Mouse (Mus musculus): ENCODE measurements around the gene Med23. TPM values are rescaled to one million over a fixed set of nuclear protein-coding genes. Genes with fewer than 3 reads are reported as not detected.

Gene Med23
- 21.0 and 21.9 TPM in 2 replicates for polyA plus RNA-seq (2015; fragmentation: Nextera tagmentation; extraction: Ambion mirVana)

GRCm38 (mm10) chr10:24869760-24870290, at the start of gene Med23:
Med23 (plus strand) TSS chr10:24869986.
- peak; percentile 100 for ATAC-seq (ENCODE audit: borderline replicate concordance, extremely low read depth, low FRiP score, low TSS enrichment)
- under 1% methylated on average over 36 of the region's 36 CpGs for WGBS
- H3K36me3 ChIP-seq, result peaks cover 26% of the 10 kb centered on the region

GRCm38 (mm10) chr10:24821990-24822676, 47.7 kb upstream of the Med23 start:
- Histone ChIP-seq H3K27ac (no peak overlapping the region), H3K9me3 (no peaks in the 10 kb centered on the region), H3K4me1 (peaks cover 6% of the 10 kb centered on the region), H3K4me2 (no peak overlapping the region), H3K4me3 (no peak overlapping the region), H3K36me3 (no peaks in the 10 kb centered on the region), H3K27me3 (no peaks in the 10 kb centered on the region), H3K9ac (no peak overlapping the region)
- 57% methylated on average over 4 of the region's 4 CpGs for WGBS
- no peak for ATAC-seq (ENCODE audit: borderline replicate concordance, extremely low read depth, low FRiP score, low TSS enrichment)

More at GRCm38 (mm10) chr10:24869760-24870290, at the start of gene Med23:
- peak within 1 kb of the TSS; percentile 92 for H3K9ac ChIP-seq
- peak within 1 kb of the TSS; percentile 58 for H3K4me2 ChIP-seq
- H3K4me3 ChIP-seq, result peak within 1 kb of the TSS; percentile 98
- H3K27ac ChIP-seq, result 0 out of 2 replicates have a peak within 1 kb of the TSS, but pooled peaks have one; percentile 51
- no peaks in the 10 kb centered on the region for H3K9me3 ChIP-seq
- H3K4me1 ChIP-seq, result no peaks in the 10 kb centered on the region
- H3K27me3 ChIP-seq, result no peaks in the 10 kb centered on the region

- Histone ChIP-seq H3K4me3 (no peak overlapping the region), H3K4me2 (no peak overlapping the region), H3K4me1 (peaks cover 6% of the 10 kb centered on the region), H3K9ac (no peak overlapping the region), H3K27ac (no peak overlapping the region), H3K36me3 (no peaks in the 10 kb centered on the region), H3K9me3 (no peaks in the 10 kb centered on the region), H3K27me3 (no peaks in the 10 kb centered on the region)
- ATAC-seq (ENCODE audit: borderline replicate concordance, extremely low read depth, low FRiP score, low TSS enrichment), result no peak
- 38% methylated on average over 1 of the region's 1 CpGs for WGBS
Observed at GRCm38 (mm10) chr10:24822842-24823241, 46.9 kb upstream of the Med23 start.

- H3K4me1 ChIP-seq, result peaks cover 6% of the 10 kb centered on the region
- H3K27me3 ChIP-seq, result no peaks in the 10 kb centered on the region
- ATAC-seq (ENCODE audit: borderline replicate concordance, extremely low read depth, low FRiP score, low TSS enrichment), result no peak
- no peaks in the 10 kb centered on the region for H3K36me3 ChIP-seq
- H3K27ac ChIP-seq, result no peak overlapping the region
- 0 out of 2 replicates have a peak overlapping the region, but pooled peaks have one; percentile 18 for H3K4me2 ChIP-seq
- no peak overlapping the region for H3K4me3 ChIP-seq
- no peaks in the 10 kb centered on the region for H3K9me3 ChIP-seq
- no peak overlapping the region for H3K9ac ChIP-seq
- 23% methylated on average over 1 of the region's 1 CpGs for WGBS
Observed at GRCm38 (mm10) chr10:24823265-24823664, 46.5 kb upstream of the Med23 start.

GRCm38 (mm10) chr10:24823697-24824535, 45.9 kb upstream of the Med23 start:
- WGBS, result 58% methylated on average over 16 of the region's 16 CpGs
- H3K27ac ChIP-seq, result no peak overlapping the region
- no peaks in the 10 kb centered on the region for H3K27me3 ChIP-seq
- no peaks in the 10 kb centered on the region for H3K9me3 ChIP-seq
- 0 out of 2 replicates have a peak, but pooled peaks have one; percentile 11 for ATAC-seq (ENCODE audit: borderline replicate concordance, extremely low read depth, low FRiP score, low TSS enrichment)
- H3K9ac ChIP-seq, result no peak overlapping the region
- H3K4me3 ChIP-seq, result no peak overlapping the region
- peak overlapping the region; percentile 18; the same call in 1 of the 2 replicates for H3K4me2 ChIP-seq
- no peaks in the 10 kb centered on the region for H3K36me3 ChIP-seq
- peaks cover 6% of the 10 kb centered on the region for H3K4me1 ChIP-seq

- peaks cover 6% of the 10 kb centered on the region for H3K4me1 ChIP-seq
- H3K4me3 ChIP-seq, result no peak overlapping the region
- WGBS, result 86% methylated on average over 8 of the region's 8 CpGs
- no peak overlapping the region for H3K4me2 ChIP-seq
- no peak overlapping the region for H3K27ac ChIP-seq
- no peaks in the 10 kb centered on the region for H3K27me3 ChIP-seq
- H3K9me3 ChIP-seq, result no peaks in the 10 kb centered on the region
- H3K9ac ChIP-seq, result no peak overlapping the region
- H3K36me3 ChIP-seq, result no peaks in the 10 kb centered on the region
- ATAC-seq (ENCODE audit: borderline replicate concordance, extremely low read depth, low FRiP score, low TSS enrichment), result no peak
Observed at GRCm38 (mm10) chr10:24824621-24825020, 45.2 kb upstream of the Med23 start.

- Histone ChIP-seq H3K4me2 (no peak overlapping the region), H3K36me3 (no peaks in the 10 kb centered on the region)
- WGBS, result 78% methylated on average over 7 of the region's 7 CpGs
Observed at GRCm38 (mm10) chr10:24825456-24826081, 44.2 kb upstream of the Med23 start.

GRCm38 (mm10) chr10:24826130-24826529, 43.7 kb upstream of the Med23 start:
- no peak overlapping the region for H3K27ac ChIP-seq
- WGBS, result 53% methylated on average over 6 of the region's 6 CpGs
- H3K9ac ChIP-seq, result no peak overlapping the region
- no peak overlapping the region for H3K4me3 ChIP-seq
- peaks cover 6% of the 10 kb centered on the region for H3K4me1 ChIP-seq
- H3K36me3 ChIP-seq, result no peaks in the 10 kb centered on the region
- no peaks in the 10 kb centered on the region for H3K9me3 ChIP-seq
- H3K27me3 ChIP-seq, result no peaks in the 10 kb centered on the region
- ATAC-seq (ENCODE audit: borderline replicate concordance, extremely low read depth, low FRiP score, low TSS enrichment), result no peak
- no peak overlapping the region for H3K4me2 ChIP-seq

More at GRCm38 (mm10) chr10:24825456-24826081, 44.2 kb upstream of the Med23 start:
- Histone ChIP-seq H3K4me3 (no peak overlapping the region), H3K27me3 (no peaks in the 10 kb centered on the region), H3K4me1 (peaks cover 6% of the 10 kb centered on the region), H3K9ac (no peak overlapping the region), H3K9me3 (no peaks in the 10 kb centered on the region), H3K27ac (no peak overlapping the region)
- ATAC-seq (ENCODE audit: borderline replicate concordance, extremely low read depth, low FRiP score, low TSS enrichment), result no peak

GRCm38 (mm10) chr10:24828136-24828535, 41.6 kb upstream of the Med23 start:
- Histone ChIP-seq H3K4me1 (peaks cover 6% of the 10 kb centered on the region), H3K9ac (no peak overlapping the region), H3K27ac (no peak overlapping the region), H3K9me3 (no peaks in the 10 kb centered on the region), H3K4me3 (no peak overlapping the region), H3K27me3 (no peaks in the 10 kb centered on the region), H3K36me3 (no peaks in the 10 kb centered on the region), H3K4me2 (no peak overlapping the region)
- 86% methylated on average over 4 of the region's 4 CpGs for WGBS
- no peak for ATAC-seq (ENCODE audit: borderline replicate concordance, extremely low read depth, low FRiP score, low TSS enrichment)

- Histone ChIP-seq H3K27me3 (no peaks in the 10 kb centered on the region), H3K36me3 (no peaks in the 10 kb centered on the region), H3K9me3 (no peaks in the 10 kb centered on the region), H3K9ac (no peak overlapping the region), H3K4me2 (no peak overlapping the region), H3K27ac (no peak overlapping the region), H3K4me1 (peaks cover 10% of the 10 kb centered on the region), H3K4me3 (no peak overlapping the region)
- WGBS, result 76% methylated on average over 5 of the region's 5 CpGs
- ATAC-seq (ENCODE audit: borderline replicate concordance, extremely low read depth, low FRiP score, low TSS enrichment), result no peak
Observed at GRCm38 (mm10) chr10:24830448-24830847, 39.3 kb upstream of the Med23 start.

GRCm38 (mm10) chr10:24831377-24832095, 38.2 kb upstream of the Med23 start:
- Histone ChIP-seq H3K27ac (no peak overlapping the region), H3K27me3 (no peaks in the 10 kb centered on the region), H3K9ac (no peak overlapping the region), H3K4me2 (no peak overlapping the region), H3K9me3 (no peaks in the 10 kb centered on the region), H3K4me1 (peaks cover 16% of the 10 kb centered on the region), H3K4me3 (no peak overlapping the region), H3K36me3 (no peaks in the 10 kb centered on the region)
- ATAC-seq (ENCODE audit: borderline replicate concordance, extremely low read depth, low FRiP score, low TSS enrichment), result no peak
- 67% methylated on average over 14 of the region's 15 CpGs for WGBS
